Mouse (Mus musculus) adrenal gland (tissue): ENCODE measurements around the gene Mdga1.

Experiments
- intact Hi-C: fragments of 180-260 bp; cut with DNase I; formaldehyde crosslinking; loops from one replicate; pipeline ENCODE4 v1.15.1; 2025

The Mdga1 gene

DNA sequence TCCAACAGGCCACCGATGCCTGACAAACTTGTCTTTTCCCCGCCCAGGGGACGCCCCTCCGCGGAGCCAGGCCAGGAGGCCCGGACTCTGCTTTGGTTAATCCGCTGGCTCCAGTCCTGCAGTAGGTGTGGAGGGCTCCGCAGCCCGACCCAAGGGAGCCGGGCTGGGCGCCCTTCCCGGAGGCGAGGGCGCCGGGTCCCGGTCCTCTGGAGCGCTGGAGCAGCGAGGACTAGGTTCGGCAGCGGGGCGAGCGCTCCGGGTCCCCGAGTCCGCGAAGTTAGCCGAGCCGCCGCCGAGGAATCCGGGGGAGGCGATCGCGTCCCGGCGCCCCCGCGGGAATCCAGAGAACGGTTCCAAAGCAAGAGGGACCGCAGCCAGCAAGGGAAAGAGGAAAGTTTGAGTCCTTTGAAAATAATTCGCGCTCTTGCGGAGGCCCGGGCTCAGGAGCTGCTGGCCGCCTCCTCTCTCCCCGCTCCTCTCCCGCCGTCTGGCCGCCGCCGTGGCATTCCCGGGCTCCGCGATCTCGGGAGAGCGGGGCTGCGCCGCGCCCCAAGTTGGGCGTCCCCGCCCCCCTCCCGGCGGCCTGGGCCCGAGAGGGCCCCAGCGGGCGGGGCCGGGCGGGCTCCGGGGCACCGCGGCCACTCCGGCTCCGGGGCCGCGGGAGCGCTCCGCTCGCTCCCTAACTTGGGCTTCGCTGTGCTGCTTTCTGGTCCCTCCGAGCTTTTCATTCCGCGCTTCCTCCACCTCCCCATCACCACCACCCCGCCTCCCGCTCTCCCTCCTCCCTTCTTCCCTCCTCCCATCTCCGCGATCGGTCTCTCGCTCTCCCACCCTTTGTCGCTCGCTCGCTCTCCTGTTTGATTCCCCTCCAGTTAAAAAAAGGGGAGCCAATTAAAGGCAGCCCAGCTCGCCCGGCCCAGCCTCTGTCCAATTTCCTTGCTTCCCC lies 81.7 kb downstream of the Mdga1 start:
- intact Hi-C loops = loop anchor here (10.0 kb wide), 2 partner anchors 183 to 283 kb away; no protein-coding TSS in a partner anchor

DNA sequence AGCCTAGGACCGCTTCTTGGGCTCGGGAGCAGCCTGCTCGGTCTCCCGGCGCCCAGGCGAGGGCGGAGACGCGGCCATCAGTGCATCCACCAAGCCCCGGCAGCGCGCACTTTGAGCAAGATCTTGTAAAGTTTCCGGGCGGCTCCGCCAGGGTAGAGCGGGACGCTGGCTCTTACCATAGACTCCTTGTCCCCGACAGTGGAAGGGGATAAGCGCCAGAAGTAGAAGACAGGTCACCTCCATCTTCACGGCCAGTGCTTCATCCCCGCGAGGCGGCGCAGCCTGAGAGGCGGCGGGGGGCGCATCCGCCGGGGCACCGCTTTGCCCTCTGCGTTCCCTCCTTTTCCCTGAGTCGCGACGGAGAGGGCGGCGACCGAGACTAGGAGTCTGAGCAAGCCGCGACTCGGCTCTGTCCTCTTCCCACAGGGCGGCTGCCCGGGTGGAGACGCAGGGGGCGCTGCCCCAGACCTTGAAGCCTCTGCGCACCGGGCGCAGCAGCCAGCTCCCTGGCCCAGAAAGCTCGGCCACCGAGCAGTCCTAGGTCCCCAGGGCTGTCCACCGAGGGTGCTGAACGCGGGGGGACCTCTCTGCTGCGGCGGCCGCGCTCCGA lies 82.5 kb downstream of the Mdga1 start:
- intact Hi-C loops = loop anchor here (10.0 kb wide), 2 partner anchors 183 to 283 kb away; no protein-coding TSS in a partner anchor

DNA sequence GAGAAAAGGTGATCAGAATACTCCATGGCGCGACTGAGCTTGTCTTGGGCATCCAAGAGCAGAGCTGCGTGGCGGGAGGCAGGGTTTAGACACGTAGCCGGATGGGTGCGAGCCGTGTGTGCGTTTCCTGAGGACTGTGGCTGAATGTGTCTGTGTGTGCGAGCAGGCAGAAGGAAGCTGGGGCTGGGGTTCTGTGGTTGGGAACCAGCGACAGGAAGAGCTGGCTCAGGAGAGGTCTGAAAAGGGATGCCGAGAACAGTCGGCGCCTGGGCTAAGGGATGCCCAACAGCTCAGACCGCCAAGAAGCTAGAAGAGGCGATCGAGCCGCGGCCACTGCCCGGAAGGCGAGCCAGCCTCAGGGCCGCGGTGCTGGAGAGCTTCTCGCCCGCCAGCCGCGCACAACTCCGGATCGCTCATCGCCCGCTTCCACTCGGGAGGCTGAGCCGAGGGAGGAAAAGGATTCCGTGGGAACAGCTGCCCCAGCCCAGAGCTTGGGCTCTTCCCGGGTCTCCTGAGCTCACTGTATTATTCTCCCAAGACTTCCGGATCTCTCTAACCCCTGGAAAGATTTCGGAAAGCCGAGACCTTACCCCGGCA lies 83.1 kb downstream of the Mdga1 start:
- intact Hi-C loops = loop anchor here (10.0 kb wide), 2 partner anchors 182 to 282 kb away; no protein-coding TSS in a partner anchor

DNA sequence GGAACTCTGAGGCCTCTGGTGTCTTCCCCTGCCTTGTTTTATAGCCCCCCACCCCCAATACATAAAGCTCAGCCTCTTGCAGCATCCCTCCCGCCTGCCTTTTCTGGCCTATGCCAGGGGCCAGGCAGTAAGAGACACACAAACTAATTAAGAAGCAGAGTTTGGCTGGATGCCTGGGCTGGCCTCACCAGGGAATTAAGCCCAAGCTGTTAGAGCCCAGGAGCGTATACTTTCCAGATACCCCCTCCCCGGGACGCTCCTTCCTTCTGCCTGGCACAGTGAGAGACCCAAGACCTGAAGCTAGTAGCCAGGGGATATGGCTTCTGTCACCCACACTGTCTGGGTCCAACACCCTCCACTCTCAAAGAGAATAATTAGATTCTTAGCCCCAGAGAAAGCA lies 83.8 kb downstream of the Mdga1 start:
- intact Hi-C loops = loop anchor here (10.0 kb wide), 2 partner anchors 181 to 281 kb away; no protein-coding TSS in a partner anchor

DNA sequence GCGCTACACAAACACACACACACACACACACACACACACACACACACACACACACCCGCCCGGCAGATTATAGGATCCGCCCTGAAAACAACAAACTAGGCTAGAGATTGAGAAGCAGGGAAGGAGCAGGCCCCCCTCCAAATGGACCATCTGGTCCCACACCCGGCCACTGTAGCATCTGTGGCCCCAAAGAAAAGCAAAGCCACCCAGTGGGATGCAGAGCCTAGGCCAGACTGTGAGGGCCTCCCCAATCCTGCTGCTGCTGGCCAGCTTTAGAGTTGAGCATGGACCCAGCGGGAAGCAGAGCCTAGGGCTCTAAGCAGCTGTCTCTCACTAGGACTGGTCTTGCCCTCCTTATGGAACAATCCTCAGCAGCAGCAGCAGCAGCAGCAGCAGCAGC lies 85.3 kb downstream of the Mdga1 start:
- intact Hi-C loops = loop anchor here (10.0 kb wide), 2 partner anchors 180 to 280 kb away; no protein-coding TSS in a partner anchor

DNA sequence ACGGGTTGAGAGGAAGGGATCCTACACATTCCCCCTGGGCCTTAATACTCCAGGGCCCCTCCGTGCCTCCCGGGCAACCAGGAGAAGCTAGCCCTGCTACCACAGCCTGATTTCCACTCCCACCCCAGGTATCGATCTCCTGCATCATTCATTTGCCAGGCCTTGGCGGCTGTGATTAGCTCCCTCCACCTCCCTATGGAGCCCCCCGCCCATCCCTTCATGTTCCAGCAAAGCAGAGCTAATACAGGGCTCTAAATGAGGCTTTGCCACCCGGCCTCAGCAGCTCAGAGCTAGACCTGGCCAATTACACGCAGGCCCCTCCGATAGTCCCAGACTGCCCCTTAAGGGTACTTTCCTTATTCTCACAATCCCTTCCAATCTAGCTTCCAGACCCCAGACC lies 86.5 kb downstream of the Mdga1 start:
- intact Hi-C loops = loop anchor here (2.0 to 10.0 kb wide), 3 partner anchors 87 to 279 kb away; no protein-coding TSS in a partner anchor

DNA sequence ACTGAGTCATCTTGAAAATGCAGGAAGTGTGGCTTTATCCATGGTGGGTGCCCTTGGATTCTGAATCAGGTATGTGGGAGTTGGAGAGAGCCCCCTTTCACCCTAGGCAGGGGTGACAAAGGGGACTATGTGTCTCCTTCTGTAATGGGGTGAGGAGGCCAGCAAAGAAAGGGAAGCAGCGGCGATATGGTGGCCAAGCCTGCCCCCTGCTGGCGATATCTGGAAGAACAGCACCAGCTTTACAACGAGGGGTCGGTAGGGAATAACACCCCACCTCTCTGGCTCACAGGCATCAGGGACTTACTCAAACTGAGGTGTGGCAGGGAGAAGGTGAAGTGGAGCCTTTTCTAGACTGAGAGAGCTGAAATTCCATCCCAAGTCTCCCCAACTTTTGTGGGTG lies 87.0 kb downstream of the Mdga1 start:
- intact Hi-C loops = loop anchor here (2.0 to 10.0 kb wide), 3 partner anchors 86 to 278 kb away; no protein-coding TSS in a partner anchor

DNA sequence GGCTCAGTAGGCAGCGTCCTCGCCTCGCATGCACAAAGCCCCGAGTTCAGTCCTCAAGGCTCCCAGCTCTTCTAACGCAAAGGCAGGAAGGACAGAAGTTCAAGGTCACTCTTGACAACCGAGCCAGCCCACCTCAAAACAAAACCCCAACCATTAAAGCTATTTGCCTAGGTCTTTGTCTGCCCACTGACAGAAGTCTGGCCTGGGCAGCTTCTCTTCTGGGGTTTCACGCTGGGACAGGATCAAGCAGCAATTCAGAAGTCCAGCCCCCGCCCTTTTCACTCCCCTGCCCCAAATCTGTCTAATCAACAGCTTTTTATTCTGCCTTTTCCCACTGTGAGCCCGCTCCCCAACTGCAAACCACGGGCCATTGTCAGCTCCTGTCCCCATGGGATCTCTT lies 89.6 kb downstream of the Mdga1 start:
- intact Hi-C loops = loop anchor here (10.0 kb wide), 2 partner anchors 175 to 275 kb away; no protein-coding TSS in a partner anchor

DNA sequence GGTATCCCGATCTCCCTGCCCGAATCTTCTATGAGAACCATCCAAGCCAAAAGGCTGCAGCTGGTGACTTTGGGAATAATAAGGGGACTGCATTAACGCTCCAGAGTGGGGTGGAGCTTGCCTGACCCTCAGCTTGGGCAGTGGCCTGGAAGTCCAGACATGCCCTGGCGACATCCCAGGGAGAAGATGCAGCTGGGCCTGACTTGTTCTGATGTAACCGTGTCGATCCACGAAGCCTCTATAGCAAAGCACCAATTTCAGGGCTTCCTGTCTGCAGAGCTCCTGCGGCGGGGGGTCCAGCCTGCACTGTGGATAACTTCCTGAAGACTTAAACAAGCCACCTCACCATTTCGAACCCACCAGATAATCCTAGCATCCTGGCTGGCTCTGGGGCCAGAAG lies 90.9 kb downstream of the Mdga1 start:
- intact Hi-C loops = no loop called here

DNA sequence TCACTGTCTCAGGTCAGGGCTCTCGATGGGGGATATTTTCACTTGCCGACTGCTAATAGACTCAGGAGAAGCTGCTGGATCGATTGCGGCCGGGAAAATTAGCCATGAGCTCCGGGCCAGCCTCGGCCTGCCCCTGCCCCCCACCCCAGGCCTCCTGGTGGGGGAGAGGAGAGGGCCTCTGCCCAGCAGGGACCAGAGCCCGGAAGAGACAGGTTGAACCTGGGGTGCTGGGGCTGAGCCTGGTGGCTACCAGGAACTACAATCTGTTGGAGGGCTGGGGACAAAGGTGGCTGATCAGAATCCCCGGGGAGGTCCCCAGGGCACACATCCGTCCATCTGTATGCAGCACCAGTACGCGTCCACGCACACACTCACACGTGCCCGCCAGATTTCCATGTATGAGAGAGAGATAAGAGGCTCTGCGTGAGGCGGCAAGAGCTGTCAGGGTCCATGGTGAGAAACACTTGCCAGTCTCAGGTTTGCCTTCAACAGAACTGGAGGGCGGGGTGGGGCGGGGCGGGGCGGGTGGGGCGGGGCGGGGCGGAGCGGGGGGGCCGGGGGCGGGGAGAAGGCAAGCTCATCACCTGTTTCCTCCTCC lies 95.7 kb downstream of the Mdga1 start:
- intact Hi-C loops = no loop called here

DNA sequence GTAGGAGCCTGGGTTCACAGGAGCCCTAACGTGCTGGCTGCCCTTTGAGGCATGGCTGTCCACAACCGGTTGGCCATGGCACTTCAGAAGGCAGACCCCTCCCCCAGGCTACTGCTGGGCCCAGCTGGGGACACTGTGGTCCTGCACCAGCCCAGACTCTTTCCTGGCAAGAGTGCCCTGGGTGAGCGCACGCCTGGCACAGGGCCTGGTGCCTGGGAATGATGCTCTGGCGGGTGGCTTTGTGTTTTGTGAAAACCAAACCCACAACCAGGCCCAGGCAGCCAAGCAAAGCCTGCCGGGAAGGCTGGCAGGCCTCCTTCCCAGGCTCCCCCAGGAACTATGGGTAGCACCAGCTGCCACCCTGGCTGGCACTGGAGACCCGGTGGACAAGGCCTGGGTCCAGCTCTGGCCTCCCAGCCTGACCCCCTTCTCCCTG lies 96.3 kb downstream of the Mdga1 start:
- intact Hi-C loops = no loop called here

DNA sequence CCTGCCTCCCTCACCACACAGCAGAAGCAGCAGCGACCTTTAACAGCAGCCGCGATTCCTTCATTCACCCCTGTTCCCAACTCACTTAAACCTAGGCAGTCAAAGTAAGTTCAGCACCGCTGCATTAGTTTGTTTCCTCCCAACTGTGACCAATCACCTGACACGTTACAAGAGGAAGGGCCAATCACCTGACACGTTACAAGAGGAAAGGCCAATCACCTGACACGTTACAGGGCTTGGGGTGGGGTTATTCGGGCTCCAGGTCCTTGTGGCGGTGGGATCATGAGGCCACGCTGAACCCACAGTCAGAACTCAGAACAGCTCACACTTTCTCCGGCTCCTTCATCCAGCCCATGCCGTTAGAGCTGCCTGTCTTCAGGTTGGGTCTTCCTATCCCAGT lies 99.6 kb downstream of the Mdga1 start:
- intact Hi-C loops = no loop called here

DNA sequence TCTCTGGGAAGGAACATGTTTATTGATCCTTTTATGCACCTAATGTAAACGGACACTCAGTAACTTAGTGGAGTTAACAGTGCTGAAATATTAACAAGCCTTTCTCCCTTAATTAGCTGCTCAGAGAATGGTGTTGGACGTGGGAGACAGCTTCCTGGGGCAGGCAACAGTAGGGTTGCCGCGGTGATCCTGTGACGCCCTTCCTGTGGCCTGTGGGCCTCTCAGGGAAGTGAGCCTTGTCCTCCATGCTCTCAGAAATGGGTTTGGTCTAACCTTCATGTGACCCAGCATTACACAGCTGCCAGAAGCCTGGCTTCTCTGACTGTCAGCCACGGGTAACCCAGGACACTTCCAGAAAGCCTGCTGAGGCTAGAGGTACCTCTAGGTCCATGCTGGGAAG lies 104.0 kb downstream of the Mdga1 start:
- intact Hi-C loops = no loop called here

DNA sequence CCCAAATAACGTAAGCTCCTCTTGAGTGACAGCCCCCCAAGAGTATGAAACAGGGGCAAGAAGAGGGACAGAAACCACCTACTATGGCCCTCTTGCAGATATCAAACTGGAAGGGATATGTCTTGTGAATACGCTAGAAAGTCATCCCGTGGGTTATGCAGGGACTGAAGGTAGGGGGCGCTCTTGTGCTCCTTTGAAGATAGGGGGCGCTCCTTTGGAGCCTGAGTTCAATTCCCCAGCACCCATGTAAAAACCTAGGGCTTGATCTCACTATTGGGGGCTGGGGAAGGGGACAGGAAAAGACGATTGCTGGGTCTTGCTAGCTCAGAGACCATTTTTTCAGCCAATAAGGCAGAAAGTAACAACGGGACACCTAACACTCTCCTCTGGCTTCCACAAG lies 105.4 kb downstream of the Mdga1 start:
- intact Hi-C loops = no loop called here

DNA sequence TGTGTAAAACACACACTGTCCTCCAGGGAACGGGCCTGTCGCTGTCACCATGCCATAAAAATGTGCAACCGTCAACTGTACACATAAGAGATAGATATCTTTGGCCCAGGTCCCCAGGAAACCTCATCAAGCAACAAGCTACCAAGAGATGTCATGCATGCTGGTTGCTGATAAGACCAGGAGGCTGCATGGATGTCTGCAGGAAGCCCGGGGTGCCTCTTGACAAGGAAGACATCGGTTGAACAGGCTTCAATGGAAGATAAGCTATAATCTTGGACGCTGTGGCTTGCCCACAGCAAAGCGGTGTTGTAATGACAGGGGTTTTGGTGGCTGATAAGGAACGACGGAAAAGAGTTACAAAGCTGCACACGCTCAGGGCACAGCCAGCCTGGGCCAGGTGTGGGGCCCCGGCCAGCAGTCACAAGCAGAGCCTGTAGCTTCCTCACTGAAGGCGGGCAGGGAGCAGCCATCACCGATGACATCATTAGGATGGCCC lies 110.1 kb downstream of the Mdga1 start:
- intact Hi-C loops = loop anchor here (5.0 kb wide), 1 partner anchor 63 kb away; no protein-coding TSS in a partner anchor

DNA sequence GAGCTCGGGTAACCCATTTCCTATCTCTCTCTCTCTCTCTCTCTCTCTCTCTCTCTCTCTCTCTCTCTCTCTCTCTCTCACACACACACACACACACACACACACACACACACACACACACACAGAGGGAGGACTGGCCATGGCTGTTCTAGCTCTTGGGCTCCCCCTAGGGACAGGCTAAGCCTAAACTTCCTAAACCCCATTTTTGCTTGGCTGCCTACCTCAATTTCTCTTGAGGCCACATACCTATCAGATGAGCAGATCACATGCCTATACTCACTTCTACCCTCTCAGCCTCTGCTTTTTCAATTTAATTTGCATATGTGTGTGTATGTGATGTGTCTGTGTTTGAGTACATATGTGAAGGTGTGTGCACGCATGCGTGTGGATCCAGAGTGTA lies 111.1 kb downstream of the Mdga1 start:
- intact Hi-C loops = loop anchor here (5.0 kb wide), 1 partner anchor 61 kb away; no protein-coding TSS in a partner anchor

DNA sequence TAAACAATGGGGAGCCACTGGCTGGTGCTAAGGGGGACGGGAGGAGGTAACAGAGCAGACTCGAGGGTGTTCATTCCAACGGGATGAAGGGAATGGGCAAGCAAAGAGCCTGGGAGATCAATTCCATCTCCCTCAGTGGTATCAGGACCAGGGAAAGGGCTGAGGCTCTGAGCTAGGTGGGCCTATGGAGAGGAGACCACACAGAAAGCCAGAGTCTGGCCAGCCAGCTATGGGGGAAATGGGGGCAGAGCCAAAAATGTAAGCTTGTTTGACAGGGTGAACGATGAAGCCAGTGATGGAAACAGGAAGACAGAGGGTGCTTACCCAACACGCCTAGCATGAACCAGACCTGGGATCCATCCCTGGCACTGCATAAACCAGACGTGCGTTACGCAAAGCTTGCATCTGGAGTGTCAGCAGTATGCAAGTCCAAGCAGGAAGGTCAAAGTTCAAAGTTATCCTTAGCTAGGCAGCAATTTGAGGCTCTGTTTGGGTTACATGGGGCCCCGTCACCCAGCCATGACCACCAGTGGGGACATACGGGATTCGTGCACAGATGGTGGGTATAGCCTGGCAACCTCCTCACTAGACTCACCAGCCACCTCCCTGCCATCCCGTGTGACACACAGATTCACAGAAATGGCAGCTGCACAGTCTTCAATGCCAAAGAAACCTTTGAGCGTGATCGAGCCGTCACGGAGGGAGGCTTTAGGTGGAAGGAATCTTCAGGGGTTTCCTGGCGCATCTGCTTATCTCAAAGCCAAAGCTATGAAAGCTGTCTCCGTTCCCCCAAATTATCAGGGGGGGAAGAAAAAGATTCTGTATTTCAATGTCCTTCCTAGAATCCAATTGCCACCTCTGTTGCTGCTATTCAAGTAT lies 113.9 kb downstream of the Mdga1 start:
- intact Hi-C loops = loop anchor here (5.0 kb wide), 1 partner anchor 59 kb away; no protein-coding TSS in a partner anchor

DNA sequence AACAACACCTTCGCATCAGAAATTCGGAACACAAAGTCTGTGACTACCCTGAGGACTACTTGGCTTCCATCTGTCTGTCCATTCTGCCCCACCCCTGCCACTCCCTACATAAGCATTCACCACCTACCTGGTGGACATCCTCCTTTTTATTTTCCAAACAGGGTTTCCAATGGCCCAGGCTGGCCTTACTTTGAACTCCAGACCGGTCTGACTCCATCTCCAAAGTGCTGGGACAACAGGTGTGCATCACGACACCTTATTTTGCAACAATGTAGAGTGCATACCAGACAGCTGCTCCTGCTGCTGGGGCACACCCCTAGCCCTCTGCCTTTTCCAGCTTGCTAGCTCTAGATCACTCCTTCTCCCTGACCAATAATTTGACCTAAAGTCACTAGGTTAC lies 115.1 kb downstream of the Mdga1 start:
- intact Hi-C loops = loop anchor here (5.0 kb wide), 1 partner anchor 58 kb away; no protein-coding TSS in a partner anchor

DNA sequence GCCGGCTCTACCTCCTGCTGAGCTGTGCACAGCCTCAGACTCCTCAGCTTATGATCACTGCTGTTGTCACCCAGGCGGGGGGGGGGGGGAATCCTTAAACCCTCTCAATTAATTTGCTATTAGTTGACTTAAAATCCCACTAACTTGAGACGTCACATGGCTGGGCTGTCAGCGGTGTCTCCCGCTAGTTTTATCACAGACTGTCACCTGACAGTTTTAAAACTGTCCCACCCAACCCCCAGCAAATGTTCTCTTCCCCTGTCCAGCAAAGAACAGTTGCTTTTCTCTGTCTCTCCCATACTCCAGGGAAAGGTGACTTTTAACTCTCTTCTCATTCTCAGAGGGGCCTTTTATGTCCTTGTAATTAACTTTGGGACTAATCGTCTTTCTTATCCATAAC lies 115.5 kb downstream of the Mdga1 start:
- intact Hi-C loops = no loop called here
